Mouse (Mus musculus) regulatory T cell (primary cell): Measurements from ENCODE around the gene Hcn3.

ENCODE experiments used
- in situ Hi-C: fragments of 300-600 bp; cut with MboI, MseI; formaldehyde crosslinking; loops from one replicate; pipeline ENCODE4 v1.15.1; 2025; ENCODE audit warnings: high pct_unique_total_duplicates

The Hcn3 gene

DNA sequence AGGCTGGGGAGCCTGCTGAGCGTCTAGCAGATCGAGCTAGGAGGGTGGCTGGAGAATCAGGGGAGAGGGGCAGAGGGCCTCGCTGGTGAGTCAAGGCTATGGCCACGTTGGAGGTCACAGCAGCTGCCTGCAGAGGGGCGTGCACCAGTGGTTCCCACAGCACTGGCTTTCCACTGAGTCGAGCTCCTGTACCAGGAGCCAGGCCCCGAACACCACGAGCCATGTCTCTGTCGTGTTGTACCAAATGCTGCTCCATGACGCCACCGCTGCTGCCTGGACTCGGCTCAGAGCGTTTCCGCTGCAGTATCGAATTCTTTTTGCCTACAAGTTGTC lies 12.1 kb downstream of the Hcn3 start:
- in situ Hi-C loops: no loop called here

DNA sequence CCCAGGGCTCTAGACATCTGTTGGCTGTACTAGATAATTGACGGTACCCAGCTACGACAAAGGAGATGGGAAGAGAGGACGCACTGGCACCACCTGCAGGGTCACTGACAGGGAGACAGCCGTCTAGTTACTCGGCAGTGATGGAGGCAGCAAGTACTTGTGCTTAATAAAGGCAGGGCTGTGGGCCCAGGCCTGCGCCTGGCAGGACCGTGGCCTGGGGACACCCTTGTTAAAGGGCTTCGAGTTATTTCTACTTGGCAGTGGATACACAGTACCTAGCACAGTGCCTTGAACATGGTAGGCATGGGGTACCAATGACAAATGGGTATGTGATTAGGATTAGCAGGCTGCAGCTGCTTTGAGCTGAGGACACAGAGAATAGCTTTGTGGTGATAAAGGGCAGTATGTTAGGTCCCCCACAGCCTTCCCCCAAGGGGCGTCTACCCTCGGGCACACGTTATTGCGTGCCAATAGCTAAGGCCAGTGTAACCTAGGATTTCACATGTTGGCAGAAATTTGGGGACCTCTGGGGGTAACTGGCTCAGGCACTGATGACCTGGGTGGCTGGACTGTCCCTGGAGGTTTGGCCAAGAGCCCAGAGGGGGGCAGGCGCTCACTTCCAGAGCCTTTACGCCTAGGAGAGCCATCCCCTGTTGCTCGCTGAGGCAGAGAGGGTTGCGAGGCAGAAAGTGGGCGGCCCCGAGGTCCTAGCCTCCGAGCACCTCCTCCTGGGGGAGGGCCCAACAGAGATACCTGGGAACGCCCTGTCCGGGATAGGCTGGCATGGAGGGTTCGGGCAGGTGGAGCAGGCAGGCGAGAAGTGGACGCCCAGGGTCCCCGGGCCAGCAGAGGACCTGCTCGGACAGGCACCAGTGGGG lies 12.7 kb downstream of the Hcn3 start:
- in situ Hi-C loops: no loop called here

DNA sequence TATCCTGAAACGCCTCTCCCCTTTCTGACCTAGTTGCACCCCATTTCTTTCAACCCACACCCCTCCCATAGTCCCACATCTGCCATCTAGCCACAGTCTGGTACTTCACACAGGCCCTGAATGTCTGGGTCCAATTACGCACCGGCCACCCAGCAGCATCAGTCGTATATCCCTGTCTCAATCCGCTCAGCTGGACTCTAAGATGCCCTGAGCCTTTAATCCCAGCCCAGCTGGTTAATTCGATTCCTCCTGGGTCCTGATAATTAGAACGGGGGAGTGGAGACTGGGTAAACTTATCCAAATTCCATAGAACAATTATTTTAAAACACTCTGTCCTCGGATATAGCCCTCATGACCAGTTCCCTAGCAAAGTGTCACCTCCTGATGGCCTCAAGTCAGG lies 14.4 kb downstream of the Hcn3 start:
- in situ Hi-C loops: no loop called here

DNA sequence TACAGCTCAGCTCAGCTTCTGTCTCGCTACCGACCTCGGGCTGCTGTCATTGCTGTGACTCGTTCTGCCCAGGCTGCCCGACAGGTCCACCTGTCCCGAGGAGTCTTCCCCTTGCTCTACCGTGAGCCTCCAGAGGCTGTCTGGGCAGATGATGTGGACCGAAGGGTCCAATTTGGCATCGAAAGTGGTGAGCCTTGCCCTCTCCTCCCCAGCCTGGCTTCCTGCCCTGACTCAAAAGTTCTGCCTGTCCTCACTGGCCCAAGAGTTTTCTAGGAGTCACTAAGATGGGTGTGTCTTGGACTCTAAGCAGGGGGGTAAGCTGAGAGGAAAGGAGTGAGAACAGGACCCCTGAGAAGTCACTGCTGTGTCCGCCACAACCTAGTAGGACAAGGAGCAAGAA lies 15.2 kb downstream of the Hcn3 start:
- in situ Hi-C loops: loop anchor here (5.0 kb wide), 1 partner anchor 88 kb away; no protein-coding TSS in a partner anchor

DNA sequence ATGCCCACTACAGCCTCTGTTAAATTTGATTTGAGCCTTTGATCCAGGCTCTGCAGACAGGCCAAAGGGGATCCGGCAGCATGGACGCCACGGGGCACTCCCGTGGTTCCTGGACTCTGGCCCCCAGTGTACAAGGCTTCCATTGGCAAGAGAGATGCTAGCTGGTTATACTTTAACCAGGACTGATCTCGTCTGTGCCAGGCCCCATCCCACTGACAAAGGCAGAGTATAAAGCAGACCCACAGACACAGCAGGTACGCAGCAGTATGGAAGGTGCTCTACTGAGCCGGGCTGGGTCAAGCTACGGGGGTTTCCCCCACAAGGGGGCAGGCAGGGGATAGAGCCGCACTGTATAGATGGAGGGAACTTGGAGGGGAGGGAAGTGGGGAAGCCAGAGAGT lies 23.6 kb downstream of the Hcn3 start:
- in situ Hi-C loops: no loop called here

DNA sequence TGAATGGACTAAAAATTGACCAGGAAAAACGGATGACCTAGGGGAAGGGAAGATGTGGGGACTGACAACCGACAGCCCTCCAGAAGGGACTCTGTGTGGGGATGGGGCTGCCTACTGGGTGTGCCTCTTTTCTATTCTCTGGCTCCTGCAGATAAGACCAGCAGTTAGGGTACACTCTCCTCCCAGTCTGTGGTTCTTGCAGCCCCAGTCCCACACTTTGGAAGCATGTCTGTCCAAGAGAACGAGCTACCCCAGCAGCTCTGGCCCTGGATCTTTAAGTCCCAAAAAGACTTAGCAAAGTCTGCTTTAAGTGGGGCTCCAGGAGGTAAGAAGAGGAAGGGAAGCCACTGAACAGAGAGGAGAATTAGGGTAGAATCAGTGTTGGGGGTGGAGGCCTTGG lies 24.0 kb downstream of the Hcn3 start, which contains the start of gene Pklr:
Gene Pklr, plus strand, starts transcription at position 185 of the 400 bp plus-strand sequence.
- in situ Hi-C loops: no loop called here

DNA sequence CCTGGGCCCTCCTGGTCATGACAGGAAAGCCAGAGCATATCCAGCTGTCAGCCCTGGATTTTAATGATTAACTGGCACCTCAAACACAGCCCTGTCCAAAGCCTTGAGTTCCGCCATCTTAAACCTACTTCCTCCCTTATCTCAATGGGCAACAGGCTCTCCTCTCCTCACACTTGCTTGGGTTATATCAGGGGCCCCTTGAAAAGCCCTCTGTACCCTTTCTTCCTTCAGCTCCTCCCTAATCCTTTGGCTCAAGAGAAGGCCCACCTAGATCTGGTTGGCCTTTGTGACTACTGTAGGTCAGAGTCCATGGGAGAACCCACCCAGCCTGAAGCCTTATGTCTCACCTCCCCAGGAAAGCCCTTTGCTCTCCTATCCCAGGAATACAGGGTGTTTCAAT lies 26.2 kb downstream of the Hcn3 start:
- in situ Hi-C loops: no loop called here

DNA sequence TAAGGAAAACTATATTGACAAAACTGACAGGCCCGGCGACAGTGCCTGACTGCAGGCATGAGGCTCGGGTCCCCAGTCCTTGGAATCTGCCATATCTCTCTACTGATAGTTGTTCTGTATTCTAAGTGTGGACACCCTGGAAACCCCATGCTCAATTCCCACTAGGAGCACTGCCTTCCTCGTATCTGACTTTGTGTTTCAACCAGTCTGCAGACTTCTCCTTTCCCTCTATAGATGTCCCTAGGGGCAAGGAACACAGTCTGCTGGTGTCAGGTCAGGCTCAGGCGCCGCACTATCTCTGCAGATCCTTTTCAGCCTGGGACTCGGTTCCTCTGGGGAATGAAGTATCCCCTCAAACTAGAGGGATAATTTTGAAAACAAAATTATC lies 26.9 kb downstream of the Hcn3 start:
- in situ Hi-C loops: no loop called here

DNA sequence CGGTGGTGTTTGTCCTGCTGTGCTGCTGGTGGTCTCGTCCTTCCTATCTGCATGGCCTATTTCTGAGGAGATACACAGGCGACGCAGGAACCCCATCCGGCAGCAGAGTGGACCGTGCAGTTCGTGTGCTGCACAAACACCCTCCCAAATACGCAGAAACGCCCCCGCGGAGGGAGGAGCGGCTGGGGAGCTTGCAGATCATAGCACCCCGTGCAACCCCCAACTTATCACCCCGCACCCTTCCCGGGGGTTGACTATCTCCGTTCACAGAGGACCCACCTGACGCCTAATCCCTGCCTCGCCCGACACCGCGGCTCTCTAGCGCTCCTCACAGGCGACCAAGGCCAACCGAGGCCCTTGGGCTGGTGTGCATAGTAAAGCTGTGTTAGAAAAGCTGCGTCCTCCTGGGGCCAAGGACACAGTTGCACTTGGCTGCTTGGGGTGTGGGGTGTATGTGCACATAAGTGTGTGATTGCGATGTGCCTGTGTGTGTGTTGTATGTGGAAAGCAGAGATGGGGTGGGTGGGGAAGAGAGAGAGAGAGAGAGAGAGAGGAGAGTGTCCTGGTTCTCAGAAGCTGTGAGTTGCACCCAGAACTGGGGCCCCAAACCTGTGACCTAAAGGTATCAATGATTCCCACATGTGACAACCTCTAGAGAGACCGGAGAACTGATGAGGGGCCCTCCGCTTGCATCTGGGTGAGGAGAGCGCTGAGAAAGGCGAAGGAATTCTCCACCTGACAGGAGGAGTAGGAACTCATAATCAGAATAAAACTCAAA lies 27.5 kb downstream of the Hcn3 start:
- in situ Hi-C loops: no loop called here

DNA sequence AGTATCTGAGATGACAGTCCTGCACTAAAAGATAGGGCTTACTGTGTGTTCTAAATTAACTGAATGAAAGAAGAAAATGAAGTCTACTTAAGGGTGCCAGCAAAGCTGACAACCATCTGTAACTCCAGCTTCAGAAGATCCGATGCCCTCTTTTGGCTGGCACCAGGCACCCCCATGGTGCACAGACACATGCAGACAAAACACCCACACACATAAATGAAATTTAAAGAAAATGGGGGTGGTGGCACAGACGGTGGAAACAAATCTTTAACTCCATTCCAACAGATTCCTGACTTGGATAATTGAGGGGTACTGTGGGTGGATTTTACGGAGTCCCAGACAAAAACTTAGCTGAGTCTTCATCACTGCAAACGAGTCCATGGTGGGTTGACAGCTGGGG lies 28.2 kb downstream of the Hcn3 start:
- in situ Hi-C loops: no loop called here

DNA sequence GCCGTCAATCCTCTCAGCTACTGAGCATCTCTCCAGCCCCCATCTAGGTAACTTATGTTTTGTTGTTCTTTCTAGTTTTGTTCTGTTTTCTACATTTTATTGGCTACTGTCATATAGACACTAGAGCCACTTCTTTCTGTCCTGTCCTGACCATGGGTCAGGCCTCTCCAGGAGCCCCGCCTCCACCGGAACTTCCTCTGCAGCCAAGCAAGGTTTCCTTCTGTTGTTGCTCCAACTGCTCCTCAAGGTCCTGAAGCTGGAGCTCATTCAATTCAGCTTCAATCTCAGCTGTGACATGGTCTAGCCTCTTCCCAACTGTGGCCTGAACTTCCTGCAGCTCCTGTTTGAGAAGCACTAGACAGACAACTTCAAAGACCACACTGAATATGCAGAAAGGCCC lies 30.1 kb downstream of the Hcn3 start:
- in situ Hi-C loops: no loop called here

DNA sequence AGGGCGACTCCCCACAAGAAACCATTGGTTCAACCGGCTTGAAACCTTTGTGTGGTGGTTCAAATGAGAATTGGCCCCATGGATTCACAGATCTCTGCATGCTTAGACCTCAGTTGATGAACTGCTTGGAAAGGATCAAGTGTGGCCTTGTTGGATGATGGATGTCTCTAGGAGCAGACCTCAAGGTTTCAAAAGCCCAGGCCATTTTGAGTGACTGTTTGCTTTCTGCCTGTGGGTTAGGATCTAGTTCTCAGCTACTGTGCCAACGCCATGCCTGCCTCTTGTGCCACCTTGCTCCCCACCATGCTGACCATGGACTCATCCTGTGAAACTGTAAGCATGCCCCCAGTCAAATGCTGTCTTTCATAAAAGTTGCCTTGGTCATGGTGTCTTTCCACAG lies 34.0 kb downstream of the Hcn3 start:
- in situ Hi-C loops: no loop called here

DNA sequence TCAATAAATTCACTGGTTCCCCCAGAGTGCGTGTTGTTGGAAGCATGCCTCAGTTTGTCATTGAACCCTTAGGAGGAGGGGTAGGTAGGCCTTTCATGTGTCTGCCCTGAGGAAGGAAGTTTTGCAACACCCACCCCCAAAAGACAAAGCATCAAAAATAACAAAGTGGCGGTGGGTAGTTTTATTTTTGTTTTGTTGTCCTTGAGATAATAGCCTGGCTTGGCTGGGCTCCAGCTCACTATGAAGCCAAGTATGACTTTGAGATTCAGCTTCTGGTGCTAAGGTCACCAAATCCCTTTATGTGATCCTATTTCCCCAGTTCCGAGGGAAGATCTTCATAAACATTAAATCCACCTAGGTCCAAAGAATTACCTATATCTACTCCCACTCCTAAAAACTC lies 35.8 kb downstream of the Hcn3 start:
- in situ Hi-C loops: no loop called here

DNA sequence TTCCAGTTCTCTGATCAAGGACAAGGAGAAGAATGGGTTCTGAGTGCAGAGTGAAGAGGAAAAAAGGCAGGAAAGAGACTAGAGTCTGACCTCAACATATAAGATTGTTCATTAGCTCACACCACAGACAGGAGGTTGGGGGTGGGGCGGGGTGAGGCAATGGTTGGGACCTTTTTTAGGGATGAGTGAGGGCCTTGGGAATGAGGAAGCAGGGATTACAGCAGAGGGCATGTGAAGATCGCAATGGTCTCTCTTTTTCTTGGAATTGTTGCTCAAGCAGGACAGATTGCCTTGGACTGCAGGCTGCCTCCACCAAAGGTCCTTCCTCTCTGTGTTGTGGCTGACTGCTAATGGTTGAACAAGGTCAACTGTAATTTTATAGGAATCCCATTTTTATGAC lies 36.7 kb downstream of the Hcn3 start:
- in situ Hi-C loops: no loop called here

DNA sequence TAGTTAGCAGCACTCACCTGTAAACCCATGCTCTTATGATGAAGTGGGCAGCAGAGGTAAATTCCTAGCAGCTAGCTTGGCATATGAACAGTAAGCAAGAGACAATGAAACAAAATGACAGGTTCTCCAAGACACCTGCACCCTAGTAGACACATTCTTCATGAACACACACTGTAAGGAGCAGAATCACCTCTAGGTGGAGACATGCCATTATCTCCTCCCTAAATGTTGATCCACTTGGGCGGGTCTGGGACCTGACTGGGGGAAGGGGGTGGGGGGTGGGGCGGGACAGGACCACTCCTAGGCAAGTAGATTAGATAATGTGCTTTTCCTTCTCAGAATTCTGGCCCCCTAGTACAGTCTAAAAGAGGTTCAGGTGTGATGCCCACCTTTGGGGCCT lies 44.5 kb downstream of the Hcn3 start:
- in situ Hi-C loops: loop anchor here (5.0 kb wide), 1 partner anchor 102 kb away; the partner anchor contains the start of gene Thbs3

DNA sequence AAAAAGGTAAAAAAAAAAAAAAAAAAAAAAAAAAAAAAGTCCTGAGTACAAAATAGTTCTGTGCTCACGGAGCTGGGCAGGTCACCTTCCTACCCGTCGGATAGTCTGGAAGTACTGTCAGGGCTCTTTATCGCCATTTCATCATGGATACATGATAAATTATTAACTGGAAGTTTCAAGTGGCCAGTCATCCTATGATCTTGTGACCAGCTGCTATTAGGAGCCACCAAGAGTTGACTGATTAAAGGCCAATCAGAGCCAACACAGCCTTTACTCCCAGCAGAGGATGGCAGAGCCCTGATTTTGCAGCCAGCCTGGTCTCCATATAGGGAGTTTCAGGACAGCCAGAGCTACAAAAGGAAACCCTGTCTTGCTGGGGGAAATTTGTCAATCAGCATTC lies 46.9 kb downstream of the Hcn3 start:
- in situ Hi-C loops: no loop called here

DNA sequence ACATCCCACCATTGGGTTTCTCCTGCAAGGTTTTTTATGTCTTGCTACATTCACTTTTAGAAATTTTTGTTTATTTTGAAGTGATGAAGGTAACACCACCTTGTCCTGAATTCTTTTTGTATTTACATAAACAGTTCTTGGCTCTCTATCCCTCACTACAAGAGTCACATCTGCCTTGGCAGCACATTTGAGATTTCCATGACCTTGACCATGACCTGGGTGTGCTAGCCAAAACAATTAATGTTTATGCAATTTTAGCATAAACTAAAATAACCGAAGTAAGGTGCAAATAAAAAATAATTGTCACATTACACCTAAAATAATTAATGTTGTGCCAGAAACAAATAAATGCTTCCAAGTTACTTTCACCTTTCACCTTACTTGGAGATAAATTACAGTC lies 51.9 kb downstream of the Hcn3 start:
- in situ Hi-C loops: no loop called here

DNA sequence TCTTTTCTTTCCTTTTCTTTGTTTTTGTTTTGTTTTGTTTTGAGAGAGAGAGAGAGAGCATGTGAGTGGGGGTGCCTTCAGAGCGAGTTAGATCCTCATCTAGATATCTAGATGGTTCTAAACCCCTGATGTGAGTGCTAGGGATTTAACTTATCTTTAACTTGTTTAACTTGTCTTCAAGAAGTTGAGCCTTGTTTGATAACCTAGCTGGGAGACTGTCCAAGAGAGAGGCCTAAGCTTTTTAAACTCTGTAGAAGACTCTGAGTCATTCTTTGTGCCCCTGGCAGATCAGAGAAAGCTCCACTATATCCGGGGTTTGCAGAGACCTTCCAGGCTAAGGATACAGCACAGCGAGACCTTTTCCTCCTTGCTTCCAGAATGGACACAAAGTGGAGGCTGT lies 52.5 kb downstream of the Hcn3 start:
- in situ Hi-C loops: no loop called here

DNA sequence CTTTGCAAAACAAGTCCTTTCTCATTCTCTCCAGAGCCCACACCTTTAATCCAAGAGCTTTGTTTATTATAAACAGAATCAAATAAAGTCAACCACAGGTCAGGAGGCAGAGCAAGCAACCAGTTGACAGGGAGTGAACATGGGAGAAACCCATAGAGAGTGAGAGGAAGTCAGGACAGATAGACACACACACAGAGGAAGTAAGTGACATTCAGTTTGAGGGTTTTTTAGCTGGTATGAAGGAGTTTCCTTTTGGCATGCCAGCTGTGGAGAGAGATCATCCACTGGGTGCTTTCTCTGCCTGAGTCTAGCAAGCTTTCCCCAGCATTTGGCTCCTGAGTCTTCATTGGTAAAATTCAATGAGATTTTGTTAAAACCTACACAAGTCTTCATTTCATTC lies 53.1 kb downstream of the Hcn3 start:
- in situ Hi-C loops: no loop called here

DNA sequence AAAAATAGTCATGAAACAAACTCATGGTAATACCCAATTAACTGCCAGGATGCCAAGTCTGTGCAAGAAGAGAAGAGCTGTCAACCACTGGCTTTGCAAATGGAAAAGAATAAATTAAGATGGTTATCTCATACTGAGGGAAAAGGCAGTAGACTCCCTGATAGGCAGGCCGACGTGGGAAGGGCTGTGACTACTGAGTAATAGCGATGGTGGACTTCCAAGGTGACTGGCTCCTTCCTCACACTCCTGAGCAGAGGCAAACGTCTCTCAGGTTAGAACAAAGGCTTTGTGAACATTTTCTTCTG lies 56.8 kb downstream of the Hcn3 start:
- in situ Hi-C loops: no loop called here

DNA sequence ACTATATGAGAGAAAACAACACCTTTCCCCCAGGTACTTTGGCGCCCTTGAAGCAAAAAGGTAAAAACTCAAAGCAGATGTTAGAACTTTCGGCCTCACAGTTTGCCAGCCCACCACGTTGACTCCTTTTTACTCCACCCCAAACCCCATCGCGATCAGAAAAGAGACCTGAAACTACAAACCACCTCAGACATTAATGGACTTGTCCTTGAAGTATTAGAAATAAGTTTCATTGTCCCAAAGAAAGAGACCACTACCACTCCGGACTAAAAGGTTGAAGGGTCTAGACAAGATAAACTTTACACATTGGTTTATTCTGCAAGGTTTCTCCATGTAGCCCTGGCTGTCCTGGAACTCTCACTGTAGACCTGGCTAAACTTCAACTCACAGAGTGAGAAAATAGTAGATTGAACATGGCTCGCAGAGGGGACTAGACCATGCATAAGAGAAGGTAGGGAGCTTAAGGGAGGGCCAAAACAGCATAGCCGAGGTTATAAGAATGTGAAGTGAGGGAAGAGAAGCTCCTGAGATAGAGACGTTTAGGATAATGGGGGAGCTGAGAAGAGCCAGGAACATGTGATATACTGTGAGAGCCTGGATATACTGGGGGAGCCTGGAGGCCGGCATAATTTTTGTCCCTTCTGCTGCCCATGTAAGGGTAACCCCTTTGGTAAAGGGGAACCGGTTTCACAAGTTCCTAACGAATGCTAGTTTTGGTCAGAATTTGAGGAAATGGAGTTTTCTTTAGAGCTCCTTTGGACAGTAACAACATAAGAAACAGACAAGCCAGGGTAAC lies 57.3 kb downstream of the Hcn3 start:
- in situ Hi-C loops: no loop called here

DNA sequence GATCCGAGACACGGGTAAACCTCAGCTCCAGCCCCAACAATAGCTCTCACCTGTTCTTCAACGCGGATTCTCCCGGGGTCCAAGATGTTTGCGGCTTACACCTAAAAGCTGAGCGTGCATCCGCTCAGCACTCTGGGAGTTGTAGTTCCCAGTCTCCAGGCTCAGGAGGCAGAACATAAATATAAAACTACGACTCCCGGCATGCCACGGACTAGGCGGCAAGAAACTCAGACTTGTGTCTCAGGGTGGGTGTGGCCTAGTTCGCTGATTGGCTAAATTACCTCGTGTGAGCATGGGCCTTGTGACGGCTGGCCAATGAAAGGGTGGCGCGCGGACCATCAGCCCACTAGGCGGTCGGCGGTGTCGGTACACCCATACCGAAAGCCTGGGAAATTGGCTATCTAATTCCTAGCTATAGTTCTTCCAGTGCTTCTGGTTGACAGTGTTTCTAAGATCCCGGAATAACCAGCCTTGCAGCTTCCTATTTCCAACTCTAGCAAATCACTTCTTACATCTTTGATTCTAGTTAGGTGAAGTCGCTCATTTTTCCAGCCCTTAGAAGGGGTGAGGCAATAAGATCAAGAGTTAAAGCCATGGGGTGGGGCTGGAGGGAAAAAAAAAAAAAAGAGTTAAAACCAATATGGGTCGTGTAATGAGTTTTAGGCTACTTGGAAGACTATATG lies 58.0 kb downstream of the Hcn3 start, which contains the start of gene Fdps:
Gene Fdps, minus strand, starts transcription at position 148 of the 683 bp plus-strand sequence.
- in situ Hi-C loops: no loop called here
